Mouse (Mus musculus) cerebellum, adult (tissue): ENCODE results near the gene Cdk6.

ENCODE experiments used
- ATAC-seq: cut with Nextera tagmentation; 2 replicates; pipeline ENCODE4 v1.9.2; 2017; ENCODE audit warnings: mild to moderate bottlenecking, moderate library complexity, mixed read lengths; ENCODE audit not compliant: insufficient number of reproducible peaks, low FRiP score, low TSS enrichment

Gene Cdk6

DNA sequence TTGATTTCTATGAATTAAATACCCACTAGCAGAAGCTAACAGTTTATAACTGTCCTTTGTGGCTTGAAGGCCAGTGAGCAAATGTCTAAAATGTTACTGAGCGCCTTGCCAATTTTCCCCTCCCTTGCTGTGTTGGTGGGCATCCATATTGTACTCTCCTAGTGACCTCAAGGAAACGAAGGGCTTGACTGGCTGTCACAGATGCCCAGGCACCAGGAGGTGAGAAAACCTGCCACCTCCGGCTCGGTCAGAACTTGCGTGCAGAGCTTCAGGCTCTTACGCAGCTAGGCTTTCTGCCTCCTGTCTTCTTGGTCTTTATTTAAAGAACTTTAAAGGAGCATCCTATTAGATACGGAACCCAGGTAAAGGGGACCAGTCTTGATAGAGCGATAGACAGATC is 136.9 kb downstream of the Cdk6 start:
- ATAC-seq: no peak

DNA sequence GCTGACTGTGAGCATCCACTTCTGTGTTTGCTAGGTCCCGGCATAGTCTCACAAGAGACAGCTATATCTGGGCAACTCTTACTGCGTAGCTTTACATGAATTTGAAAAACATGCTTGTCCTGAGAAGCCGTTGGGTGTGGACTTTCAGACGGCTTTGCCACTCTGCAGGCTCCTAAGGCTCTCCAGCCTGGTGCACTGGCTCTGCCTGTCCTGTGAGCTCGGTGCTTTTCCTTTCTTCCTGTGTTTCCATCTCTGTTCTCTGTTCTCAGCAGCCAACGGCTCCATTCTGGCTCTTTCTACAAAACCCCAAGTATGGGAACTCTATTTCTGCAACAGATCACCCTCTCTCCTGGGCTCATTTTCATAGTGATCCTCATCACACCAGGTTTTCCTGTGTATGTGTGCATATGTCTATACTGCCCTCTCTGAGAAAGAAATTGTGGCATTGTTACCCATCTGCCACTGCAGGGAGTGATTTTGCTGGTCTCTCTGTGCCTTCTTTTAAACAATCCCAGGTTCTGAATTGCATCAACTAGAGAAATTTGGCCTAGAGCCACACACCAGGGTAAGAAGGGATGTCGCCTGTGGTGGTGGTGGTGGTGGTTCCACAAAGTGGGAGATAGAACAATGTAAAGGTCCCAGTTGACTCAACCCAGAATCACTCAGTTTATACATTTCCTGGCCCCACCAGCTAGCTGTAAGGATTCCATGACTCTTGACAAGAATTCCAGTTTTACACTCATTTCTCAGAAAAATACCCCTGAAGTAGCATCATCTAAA is 137.9 kb downstream of the Cdk6 start:
- ATAC-seq: no peak

DNA sequence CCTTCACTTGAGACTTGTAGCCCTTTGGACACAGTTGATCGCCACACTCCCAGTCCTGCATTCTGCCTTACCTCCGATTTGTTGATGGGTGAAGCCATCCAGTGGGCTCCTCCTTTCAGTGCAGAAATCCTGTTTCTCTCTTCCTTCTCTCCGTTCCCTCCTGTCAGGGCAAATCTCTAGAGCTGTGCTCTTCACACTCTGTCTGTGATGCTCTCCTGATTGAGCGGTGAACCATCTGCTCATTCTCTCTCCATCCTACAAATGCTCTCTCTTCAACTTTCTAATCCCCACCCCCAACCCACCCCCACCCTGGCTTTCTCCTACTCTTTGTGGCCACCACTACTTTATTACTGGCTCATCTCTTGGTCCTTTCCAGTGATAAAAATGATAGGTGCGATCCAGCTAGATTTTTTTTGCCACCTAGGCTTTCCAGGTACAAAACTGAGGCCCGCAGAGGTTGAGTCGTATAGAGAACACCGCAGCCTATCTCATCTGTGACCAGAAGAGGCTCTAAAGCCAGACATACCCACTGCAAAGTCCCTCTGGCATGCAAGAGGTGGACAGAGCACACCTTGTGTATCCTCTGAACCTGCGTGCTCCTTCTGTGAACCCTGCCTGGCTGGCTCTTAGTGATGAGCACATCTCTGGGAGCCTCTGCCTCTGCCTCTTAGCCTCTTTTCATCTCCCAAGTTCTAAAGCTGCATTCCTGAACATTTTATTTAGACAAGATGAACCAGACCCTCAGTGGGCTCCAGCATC is 139.5 kb downstream of the Cdk6 start:
- ATAC-seq: no peak

DNA sequence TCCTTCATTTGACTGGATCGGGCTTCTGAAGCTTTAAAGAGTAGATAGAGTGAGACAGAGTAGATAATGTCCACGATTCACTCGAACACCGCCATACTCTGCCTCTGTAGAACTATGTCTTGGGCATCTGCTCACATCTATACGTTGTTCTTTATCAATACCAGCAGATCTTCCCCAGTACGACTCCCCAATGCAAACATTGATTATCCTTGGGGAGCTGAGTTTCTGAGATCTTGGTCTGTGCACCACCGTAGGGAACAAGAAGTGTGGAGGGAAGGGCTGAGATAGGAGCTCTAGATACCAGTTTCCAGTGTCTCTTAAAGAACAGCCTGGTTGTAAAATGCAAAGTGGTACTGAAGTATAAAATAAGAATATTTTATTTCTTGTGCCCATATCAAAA is 141.2 kb downstream of the Cdk6 start:
- no peak for ATAC-seq

DNA sequence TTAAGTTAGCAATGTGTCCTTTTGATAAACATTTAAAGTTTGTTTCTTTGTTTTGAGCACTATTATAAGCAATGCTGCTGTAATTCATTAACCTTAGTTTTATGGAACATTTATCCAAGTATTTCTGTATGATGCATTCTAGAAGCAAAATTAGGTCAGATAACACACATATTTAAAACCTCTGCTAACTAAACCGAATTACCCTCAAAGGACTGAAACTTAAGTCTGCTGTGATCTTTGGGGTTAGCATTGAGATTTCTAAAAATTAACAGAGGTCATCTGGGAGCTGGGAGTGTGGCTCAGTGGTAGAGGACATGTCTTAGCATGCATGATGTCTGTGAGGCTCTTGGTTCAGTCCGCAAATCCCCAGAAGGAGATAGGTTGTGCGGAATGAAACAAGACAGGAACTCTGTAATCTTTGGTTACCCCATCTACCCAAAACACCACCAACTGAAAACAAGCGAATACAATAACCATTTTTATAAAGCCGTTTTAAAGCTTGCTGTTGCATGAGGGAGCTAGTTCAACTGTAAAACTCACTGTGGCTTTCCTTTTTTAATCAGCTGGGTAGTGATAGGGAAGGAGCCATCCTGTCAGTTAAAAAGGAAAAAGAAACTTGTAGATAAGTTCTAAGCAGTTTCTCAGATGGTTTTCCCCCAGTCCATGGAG is 141.9 kb downstream of the Cdk6 start:
- no peak for ATAC-seq

DNA sequence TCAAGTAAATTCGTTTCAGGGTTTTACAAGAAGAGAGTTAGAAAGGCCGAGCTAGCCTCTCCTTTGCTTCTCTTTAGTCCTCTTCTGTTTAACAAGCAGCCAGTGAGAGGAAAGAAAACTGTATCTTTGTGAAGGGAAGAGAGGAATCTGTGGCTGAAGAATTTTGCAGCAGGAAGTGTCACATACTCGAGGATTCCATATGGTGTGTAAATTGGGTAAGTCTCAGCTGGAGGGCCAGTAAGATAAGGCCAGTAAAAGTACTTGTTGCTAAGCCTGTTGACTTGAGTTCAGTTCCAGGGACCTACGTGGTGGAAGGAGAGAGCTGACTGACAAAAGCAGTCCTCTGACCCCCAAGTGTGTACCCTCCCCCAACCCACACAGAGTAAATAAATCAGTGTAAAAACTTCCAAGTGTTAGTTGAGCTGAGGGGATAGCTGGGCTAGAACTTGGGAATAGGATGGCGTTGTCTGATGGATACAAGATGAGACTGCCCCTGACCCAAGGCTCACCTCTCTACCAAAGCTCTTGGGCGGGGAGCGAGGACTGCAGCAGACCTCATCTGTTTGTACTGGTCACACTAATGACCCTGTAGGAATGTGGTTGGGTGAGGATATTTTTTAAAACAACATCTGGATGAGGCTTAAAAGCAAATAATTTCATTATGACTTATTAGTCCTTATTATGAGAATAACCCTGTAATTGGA is 145.4 kb downstream of the Cdk6 start:
- ATAC-seq: no peak

DNA sequence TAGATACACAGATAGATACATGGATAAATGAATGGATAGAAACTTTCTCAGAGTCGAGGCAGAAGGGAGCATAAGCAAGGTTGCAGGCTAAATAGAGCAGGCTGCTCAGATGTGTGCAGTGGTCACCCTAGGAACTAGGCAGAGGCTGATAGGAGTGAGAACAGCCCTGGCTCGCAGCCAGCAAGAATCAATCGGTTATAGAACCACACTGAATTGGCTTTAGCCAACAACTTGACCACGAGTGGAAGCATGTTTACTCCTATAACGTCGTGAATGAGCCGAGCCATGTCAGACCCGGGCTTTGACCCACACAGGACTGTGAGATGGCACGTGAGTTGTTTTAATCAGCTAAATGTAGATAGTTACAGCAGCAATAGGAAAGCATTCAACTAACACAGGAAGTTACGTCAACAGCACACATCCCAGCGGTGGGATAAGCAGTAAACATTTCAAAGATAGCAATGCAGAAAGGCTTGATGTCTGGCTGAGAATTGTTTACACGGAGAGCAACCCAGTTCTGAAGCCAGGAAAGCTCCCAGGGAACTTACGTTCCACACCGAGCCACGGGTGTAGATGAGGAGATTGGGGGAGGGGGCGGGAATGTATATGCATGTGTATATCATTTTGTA is 147.0 kb downstream of the Cdk6 start:
- no peak for ATAC-seq

DNA sequence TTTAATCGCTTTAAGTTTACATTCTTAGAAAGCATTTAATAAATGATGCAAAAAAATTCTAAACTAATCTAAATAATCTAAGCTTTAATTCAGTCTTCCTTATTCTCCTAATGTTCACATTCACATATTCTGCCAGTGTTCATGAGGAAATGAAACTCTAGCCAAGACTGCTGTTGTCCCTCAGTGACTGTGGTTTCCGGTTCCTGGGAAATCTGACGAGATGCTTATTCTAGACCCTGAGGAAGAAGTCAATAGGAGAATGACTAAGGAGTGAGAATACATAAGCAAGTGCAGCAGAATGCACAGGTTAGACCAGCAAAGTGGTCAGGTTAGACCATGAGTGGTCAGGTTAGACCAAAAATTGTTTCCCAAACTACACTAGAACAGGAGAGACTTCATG is 149.1 kb downstream of the Cdk6 start:
- no peak for ATAC-seq

DNA sequence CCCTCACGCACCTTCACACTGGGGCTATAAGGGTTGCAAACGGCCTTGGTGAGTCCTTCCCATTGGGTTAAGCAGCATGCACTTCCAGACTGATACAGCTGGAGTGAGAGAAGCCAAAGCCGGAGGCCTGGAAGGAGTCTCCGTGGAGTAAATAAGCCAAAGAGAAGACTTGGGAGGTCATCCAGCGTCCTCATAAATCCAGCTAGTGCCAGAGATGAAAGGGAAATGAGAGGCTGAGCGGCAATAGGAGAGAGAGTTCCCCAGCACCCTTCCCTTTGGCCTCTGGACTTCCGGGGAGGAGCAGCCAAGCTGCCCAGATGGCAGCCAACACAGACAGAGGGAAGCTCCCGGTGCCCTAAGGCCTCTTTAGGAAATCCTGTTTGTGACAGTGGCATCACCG is 149.8 kb downstream of the Cdk6 start:
- ATAC-seq: no peak

DNA sequence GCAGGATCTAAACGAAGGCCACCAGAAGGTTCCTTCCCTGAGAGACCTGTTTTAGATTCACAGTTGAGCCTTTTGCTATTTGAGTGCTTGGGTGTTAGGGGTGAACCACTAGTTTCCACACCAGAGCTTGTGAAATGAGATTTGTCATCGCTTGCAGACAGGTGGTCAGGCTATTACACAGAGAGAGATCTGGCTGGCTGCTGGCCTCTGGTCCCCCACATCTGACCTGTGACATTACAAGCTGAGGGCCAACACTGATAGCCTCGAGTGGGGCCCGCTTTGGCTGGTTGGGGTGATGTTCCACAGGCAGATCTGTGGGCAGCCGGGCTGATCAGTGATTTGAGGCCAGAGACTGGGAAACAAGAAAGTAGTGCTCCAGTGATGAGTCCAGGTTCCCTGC is 150.6 kb downstream of the Cdk6 start:
- ATAC-seq: no peak

DNA sequence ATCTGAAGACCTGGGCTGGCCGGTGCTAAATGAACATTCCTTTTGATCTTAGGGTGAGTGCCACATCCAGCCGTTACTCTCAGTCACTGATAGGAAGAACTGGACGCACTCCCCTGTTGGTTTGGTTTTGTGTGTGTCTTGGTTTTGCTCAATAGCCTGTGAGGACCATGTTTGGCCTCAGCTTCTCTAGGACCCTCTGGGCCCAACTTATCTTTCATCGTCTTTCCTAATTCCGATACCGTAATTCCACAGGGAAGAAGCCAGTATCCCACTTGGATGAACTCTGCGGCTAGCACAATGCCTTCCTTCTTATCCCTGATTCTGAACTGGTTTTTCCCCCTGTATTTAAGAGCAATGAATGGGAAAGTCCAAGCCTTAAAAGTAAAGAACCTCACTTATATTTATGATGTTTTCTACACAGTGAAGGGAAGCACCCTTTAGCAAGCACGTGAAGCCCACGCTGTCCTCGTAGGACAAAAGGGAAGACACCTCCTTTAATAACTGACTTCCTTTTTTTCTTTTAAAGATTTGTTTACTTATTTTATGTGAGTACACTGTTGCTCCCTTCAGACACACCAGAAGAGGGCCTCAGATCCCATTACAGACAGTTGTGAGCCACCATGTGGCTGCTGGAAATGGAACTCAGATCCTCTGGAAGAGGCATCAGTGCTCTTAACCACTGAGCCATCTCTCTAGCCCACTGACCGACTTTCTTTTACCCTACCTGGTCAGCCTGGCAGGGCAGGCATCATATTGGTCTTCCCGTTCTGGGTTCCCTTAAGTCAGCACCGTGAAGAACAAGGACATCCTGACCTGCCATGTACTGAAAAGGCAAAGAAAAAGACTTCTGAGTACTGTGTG is 151.7 kb downstream of the Cdk6 start:
- ATAC-seq: no peak

DNA sequence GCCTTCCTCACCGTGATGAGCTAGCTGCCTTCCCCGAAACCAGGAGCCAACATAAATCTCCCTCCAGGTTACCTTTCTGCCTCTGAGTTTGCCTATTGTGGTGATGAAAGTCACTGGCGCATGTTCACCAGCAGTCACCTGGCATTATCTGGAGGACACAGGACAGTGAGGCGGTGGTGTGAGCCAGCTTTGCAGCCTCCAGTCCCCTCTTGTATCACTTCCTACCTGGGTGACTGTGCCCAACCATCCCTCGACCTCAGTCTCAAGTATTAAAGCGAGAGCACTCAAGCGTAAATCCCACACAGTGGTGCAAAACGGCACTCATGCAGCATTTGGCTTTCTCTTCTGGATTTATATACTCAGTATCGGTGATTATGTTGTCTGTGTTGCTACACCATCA is 152.7 kb downstream of the Cdk6 start:
- ATAC-seq: no peak

DNA sequence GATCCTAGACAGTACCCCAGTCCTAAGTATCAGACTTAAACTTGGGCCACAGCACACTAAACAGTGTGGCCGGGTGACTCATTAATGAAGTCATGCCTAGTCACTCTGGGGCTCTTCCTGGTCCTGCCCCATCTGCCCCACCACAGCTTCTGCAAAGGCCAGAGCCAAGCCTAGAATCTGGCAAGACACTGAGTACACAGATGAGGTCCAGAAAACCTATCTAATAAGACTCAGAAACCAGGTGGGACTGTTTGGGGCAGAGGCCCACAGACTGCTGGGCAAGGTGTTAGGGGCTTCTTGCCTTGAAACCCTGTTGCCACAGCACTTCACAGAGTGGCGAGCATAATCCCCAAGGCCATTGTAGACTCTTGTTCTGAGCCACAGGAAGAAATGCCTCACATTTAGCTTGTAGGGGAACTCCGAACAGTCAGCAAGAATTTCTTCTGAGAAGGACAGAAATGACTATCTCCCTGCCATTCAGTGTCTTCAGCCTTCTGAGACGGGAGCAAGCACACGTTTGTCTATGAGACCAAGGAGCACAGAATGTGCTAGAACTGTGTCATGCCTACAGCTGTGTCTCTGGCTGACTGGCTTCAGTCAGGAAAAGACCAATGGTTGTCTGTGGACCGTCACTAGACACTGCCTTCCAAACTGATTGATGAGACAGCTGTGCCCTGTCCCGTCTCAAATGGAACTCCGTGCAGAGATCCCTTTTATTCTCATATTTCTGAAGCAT is 153.3 kb downstream of the Cdk6 start:
- no peak for ATAC-seq

DNA sequence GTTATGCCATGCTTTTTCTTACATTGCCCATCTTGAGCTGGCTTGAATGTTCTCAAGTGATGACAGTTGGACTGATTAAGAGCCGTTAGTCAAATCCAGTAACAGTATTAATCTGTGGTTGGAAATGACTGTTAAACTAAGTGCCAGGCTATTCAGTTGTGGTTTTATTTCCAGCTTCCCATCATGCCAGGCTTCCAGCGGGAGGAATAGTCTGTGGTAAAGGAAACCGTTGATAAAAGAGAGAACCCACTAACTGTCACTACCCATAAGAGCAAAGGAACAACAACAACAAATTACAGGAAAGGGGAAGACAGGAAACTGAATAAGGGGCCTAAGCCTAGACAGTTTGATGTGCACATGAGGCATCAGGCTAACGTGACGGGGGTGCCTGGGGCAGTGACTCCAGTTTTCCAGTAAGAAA is 156.2 kb downstream of the Cdk6 start:
- no peak for ATAC-seq

DNA sequence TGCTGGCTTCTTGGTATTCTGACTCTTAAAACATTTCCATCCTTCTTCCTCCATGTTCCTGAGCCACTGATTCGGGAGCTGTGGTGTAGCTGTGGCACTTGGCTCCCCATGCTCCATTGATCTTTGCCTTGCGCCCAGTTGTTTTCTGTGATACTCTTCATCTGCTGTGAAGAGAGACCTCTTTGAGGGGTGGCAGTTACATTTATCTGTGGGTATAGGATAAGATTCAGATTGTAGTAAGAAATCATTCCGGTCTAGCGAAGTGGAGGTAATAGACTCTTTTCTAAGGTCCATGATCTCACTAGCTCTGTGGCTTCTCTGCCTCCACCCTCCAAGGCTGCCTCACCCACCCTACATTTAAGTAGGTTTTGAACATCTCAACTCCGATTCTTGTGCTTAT is 159.0 kb downstream of the Cdk6 start:
- ATAC-seq: no peak

DNA sequence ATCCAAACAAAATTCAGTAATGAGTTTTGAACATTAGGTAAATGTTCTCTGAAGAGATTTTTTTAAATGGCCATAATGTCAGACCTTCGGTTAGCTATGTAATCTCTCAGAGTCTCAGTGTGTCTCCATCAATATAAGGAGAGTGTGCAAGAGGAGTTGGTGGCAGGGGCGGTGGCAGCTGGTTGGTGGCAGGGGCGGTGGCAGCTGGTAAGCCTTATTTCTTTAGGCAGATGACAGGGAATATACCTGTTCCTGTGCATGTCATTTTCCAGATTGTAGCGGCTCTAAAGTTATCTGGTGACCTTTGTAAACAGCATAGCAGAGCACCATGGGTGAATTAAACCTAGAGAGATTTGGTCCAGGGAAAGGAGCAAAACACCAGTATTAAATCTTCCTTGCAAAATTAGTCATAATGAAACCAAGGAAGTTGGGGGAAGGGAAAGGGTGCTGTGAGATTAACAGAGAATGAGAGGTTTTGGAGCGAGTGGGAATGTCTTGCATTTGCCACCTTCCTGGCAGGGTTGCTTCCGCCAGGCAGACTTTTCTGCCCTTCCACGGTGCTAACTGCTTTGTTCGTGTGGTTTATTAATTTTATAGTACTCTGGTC is 159.8 kb downstream of the Cdk6 start:
- ATAC-seq: no peak

DNA sequence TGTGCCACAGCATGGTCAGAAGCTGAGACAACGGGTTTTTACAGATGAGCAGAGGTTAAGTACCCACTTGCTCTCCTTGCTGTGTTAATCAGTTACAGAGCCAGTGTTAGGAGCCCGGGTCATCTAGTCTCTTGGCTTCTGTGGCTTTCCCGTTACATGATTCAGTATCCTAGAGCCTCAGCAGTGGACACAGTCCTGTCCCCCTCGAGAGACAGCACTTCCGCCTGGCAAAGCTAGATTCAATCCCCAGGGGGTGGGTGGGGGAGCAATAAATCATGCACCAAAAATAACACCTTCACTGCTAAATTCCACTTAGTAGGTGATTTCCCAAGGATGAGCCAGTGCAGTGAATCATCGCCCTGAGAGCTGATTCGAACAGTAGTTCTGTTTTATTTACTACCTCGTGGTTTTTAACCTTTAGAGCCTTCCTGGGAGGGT is 160.3 kb downstream of the Cdk6 start:
- ATAC-seq: no peak

DNA sequence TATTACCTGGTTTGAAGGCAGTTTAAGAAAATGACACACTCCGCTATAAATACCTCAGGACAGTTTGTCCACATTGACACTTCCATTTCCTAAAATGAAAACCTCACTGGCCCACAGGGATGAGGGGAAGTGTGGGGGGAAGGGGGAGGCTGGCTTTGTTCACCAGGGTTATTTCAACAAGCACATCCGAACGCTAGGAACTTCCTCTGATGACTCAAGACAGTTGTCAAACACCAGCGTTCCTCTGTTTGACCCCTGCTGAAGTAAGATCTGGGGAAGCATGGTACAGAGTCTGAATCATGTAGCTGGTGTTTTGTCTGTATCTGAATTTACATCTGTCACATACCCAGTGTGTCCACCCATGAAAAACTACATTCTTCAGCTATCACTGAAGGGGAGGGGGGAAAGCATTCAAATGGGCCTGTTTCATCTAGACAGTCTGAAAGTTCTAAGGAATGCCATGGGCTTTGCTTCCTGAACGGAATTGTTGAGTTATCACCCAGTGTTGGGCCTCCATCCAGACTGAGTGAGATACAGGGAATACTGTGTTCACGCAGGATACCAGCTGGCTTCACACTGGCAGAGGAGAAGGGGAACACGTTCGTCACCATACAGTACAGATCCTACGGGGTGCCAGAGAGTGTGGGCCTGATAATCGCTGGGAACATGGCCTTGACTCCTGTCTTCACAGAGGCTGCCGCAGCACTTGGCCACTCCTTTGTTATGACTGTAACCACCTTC is 161.5 kb downstream of the Cdk6 start:
- ATAC-seq: no peak
